Mouse (Mus musculus) midbrain, embryonic 14.5 days (tissue): Measurements from ENCODE around the gene Ptprr. TPM values are rescaled to one million over a fixed set of nuclear protein-coding genes. Genes with fewer than 3 reads are reported as not detected.

Experiments used
- ATAC-seq: fragments of 200-750 bp; cut with Nextera tagmentation; 2 replicates; pipeline ENCODE4 v1.8.0; 2017; ENCODE audit warnings: moderate number of reproducible peaks, moderate library complexity; ENCODE audit not compliant: low FRiP score, low TSS enrichment
- DNase-seq: peaks from one replicate; pipeline ENCODE4 v3.0.0-alpha.2; 2015
- H3K27ac ChIP-seq: fragments of 300-500 bp; sonication (generic); replicated peaks from 2 replicates; pipeline ENCODE4 v1.5.1; 2014; ENCODE audit warnings: mild to moderate bottlenecking, low read depth, low read length, moderate library complexity
- H3K27me3 ChIP-seq: fragments of 300-500 bp; sonication (generic); 2 replicates; pipeline ENCODE4 v1.6.1; 2014; ENCODE audit warnings: low read length, control low read depth, mixed read lengths; ENCODE audit not compliant: control insufficient read depth, insufficient read depth
- H3K36me3 ChIP-seq: fragments of 300-500 bp; sonication (generic); 2 replicates; pipeline ENCODE4 v1.6.1; 2014; ENCODE audit warnings: low read length, control low read depth; ENCODE audit not compliant: control insufficient read depth, insufficient read depth
- H3K4me1 ChIP-seq: fragments of 300-500 bp; sonication (generic); 2 replicates; pipeline ENCODE4 v1.6.1; 2014; ENCODE audit warnings: mild to moderate bottlenecking, antibody characterized with exemption, low read length, control low read depth; ENCODE audit not compliant: control insufficient read depth, insufficient read depth
- H3K4me2 ChIP-seq: fragments of 300-500 bp; sonication (generic); 2 replicates; pipeline ENCODE4 v1.6.1; 2014; ENCODE audit warnings: mild to moderate bottlenecking, low read length, moderate library complexity
- H3K4me3 ChIP-seq: fragments of 300-500 bp; sonication (generic); replicated peaks from 2 replicates; pipeline ENCODE4 v1.5.1; 2014; ENCODE audit warnings: low read depth, low read length
- H3K9ac ChIP-seq: fragments of 300-500 bp; sonication (generic); replicated peaks from 2 replicates; pipeline ENCODE4 v1.6.1; 2014; ENCODE audit warnings: mild to moderate bottlenecking, low read length, moderate library complexity
- H3K9me3 ChIP-seq: fragments of 300-500 bp; sonication (generic); 2 replicates; pipeline ENCODE4 v1.6.1; 2016; ENCODE audit warnings: low read length, control low read depth, mixed read lengths; ENCODE audit not compliant: control insufficient read depth
- WGBS: fragments of 180-500 bp; shearing (Covaris S2); extraction: QIAGEN DNeasy Blood & Tissue Kit; methylation state at CpG from one replicate; pipeline ENCODE4 v1.1.7; 2014; 5-methylcytosine and 5-hydroxymethylcytosine counted together
- polyA plus RNA-seq: library from polyadenylated mRNA; unstranded; fragments of >200 nt; fragmentation: Nextera tagmentation; extraction: Ambion mirVana; gene quantifications from 2 replicates; pipeline ENCODE4 v1.2.1, GENCODE M21; 2014

The Ptprr gene
- polyA plus RNA-seq, 1 experiment from 2014 or later: 17.7 TPM

GRCm38 (mm10) chr10:116208727-116209115, 190.7 kb downstream of the Ptprr start:
- Histone ChIP-seq H3K4me1 (no peaks in the 10 kb centered on the region), H3K27me3 (no peaks in the 10 kb centered on the region), H3K9ac (no peak overlapping the region), H3K9me3 (no peaks in the 10 kb centered on the region), H3K4me3 (no peak overlapping the region), H3K36me3 (no peaks in the 10 kb centered on the region), H3K27ac (no peak overlapping the region), H3K4me2 (no peak overlapping the region)
- DNase-seq (peak; percentile 15), ATAC-seq (no peak)
- 62% methylated on average over 9 of the region's 9 CpGs for WGBS

GRCm38 (mm10) chr10:116212127-116212526, 194.1 kb downstream of the Ptprr start:
- no peaks in the 10 kb centered on the region for H3K36me3 ChIP-seq

GRCm38 (mm10) chr10:116220336-116221118, 202.5 kb downstream of the Ptprr start:
- ATAC-seq (no peak), DNase-seq (no peak)
- 88% methylated on average over 12 of the region's 12 CpGs for WGBS
- Histone ChIP-seq H3K9me3 (no peaks in the 10 kb centered on the region), H3K27me3 (no peaks in the 10 kb centered on the region), H3K27ac (no peak overlapping the region), H3K4me1 (no peaks in the 10 kb centered on the region), H3K9ac (no peak overlapping the region), H3K36me3 (no peaks in the 10 kb centered on the region), H3K4me2 (no peak overlapping the region), H3K4me3 (no peak overlapping the region)

More at GRCm38 (mm10) chr10:116212127-116212526, 194.1 kb downstream of the Ptprr start:
- Histone ChIP-seq H3K4me3 (no peak overlapping the region), H3K4me2 (no peak overlapping the region), H3K4me1 (no peaks in the 10 kb centered on the region), H3K9ac (no peak overlapping the region), H3K27ac (no peak overlapping the region), H3K9me3 (no peaks in the 10 kb centered on the region), H3K27me3 (no peaks in the 10 kb centered on the region)
- ATAC-seq: no peak
- 19% methylated on average over 3 of the region's 3 CpGs for WGBS
- DNase-seq: no peak

GRCm38 (mm10) chr10:116235299-116235698, 217.3 kb downstream of the Ptprr start:
- Histone ChIP-seq H3K36me3 (no peaks in the 10 kb centered on the region), H3K4me2 (no peak overlapping the region), H3K27me3 (no peaks in the 10 kb centered on the region), H3K9ac (no peak overlapping the region), H3K27ac (no peak overlapping the region), H3K9me3 (no peaks in the 10 kb centered on the region), H3K4me1 (no peaks in the 10 kb centered on the region), H3K4me3 (no peak overlapping the region)
- ATAC-seq: no peak
- DNase-seq: no peak
- whole genome bisulfite sequencing: 59% methylated on average over 5 of the region's 5 CpGs

- ATAC-seq (no peak), DNase-seq (no peak)
- no peak overlapping the region for H3K4me2 ChIP-seq
- 77% methylated on average over 7 of the region's 7 CpGs for WGBS
- no peaks in the 10 kb centered on the region for H3K9me3 ChIP-seq
- H3K9ac ChIP-seq: no peak overlapping the region
- no peaks in the 10 kb centered on the region for H3K27me3 ChIP-seq
- no peak overlapping the region for H3K27ac ChIP-seq
- H3K36me3 ChIP-seq: no peaks in the 10 kb centered on the region
- no peaks in the 10 kb centered on the region for H3K4me1 ChIP-seq
- no peak overlapping the region for H3K4me3 ChIP-seq
Measured at GRCm38 (mm10) chr10:116242200-116242599, 224.2 kb downstream of the Ptprr start.

GRCm38 (mm10) chr10:116243373-116243772, 225.4 kb downstream of the Ptprr start:
- DNase-seq: no peak
- Histone ChIP-seq H3K27me3 (no peaks in the 10 kb centered on the region), H3K4me2 (no peak overlapping the region), H3K4me1 (no peaks in the 10 kb centered on the region), H3K9me3 (no peaks in the 10 kb centered on the region), H3K4me3 (no peak overlapping the region), H3K27ac (no peak overlapping the region), H3K9ac (no peak overlapping the region), H3K36me3 (no peaks in the 10 kb centered on the region)
- 67% methylated on average over 7 of the region's 7 CpGs for WGBS
- ATAC-seq: no peak

- Histone ChIP-seq H3K27me3 (no peaks in the 10 kb centered on the region), H3K36me3 (no peaks in the 10 kb centered on the region), H3K9me3 (no peaks in the 10 kb centered on the region), H3K9ac (no peak overlapping the region), H3K4me1 (no peaks in the 10 kb centered on the region), H3K4me3 (no peak overlapping the region), H3K27ac (no peak overlapping the region), H3K4me2 (no peak overlapping the region)
- ATAC-seq: no peak
- no peak for DNase-seq
- WGBS: 89% methylated on average over 2 of the region's 2 CpGs
Measured at GRCm38 (mm10) chr10:116245632-116246031, 227.6 kb downstream of the Ptprr start.

- Histone ChIP-seq H3K27me3 (no peaks in the 10 kb centered on the region), H3K9me3 (no peaks in the 10 kb centered on the region), H3K4me1 (no peaks in the 10 kb centered on the region), H3K9ac (no peak overlapping the region), H3K4me2 (no peak overlapping the region), H3K27ac (no peak overlapping the region), H3K36me3 (no peaks in the 10 kb centered on the region), H3K4me3 (no peak overlapping the region)
- 89% methylated on average over 7 of the region's 7 CpGs for WGBS
- no peak for ATAC-seq
- DNase-seq: no peak
Measured at GRCm38 (mm10) chr10:116252668-116253067, 234.7 kb downstream of the Ptprr start.

- Histone ChIP-seq H3K4me3 (no peak overlapping the region), H3K9ac (no peak overlapping the region), H3K27me3 (no peaks in the 10 kb centered on the region), H3K27ac (no peak overlapping the region), H3K4me1 (no peaks in the 10 kb centered on the region), H3K9me3 (no peaks in the 10 kb centered on the region), H3K4me2 (no peak overlapping the region), H3K36me3 (no peaks in the 10 kb centered on the region)
- DNase-seq: no peak
- ATAC-seq: no peak
- 89% methylated on average over 6 of the region's 6 CpGs for WGBS
Measured at GRCm38 (mm10) chr10:116253972-116254371, 236.0 kb downstream of the Ptprr start.
